Mouse (Mus musculus): ENCODE results near the gene Nrxn1. TPM values are rescaled to one million over a fixed set of nuclear protein-coding genes. Genes with fewer than 3 reads are reported as not detected.

The Nrxn1 gene
- polyA plus RNA-seq, 1 experiment from 2014 or later = 25.7 TPM

DNA sequence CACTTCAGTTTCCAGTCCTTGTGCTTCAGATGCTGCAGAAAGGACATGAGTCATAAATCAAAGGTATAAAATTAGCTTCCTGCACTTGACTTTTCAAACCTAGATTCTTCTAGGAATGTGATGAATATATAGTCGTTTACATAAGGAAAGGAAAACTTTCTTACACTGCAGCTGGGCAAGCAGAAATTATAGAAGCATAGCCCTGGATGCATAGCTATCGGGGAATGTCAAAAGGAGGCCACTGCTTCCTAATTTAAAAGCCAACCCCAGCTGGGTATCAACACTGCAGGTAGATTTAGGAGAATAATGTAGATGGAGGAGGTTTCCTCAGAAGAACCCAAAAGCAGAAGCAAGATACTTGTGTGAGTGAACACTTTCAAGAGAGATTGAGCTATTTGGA, 523.0 kb downstream of the Nrxn1 start:
- 81% methylated on average over 2 of the region's 2 CpGs for WGBS
- no peak for DNase-seq (ENCODE audit: low spot score)
- H3K4me2 ChIP-seq (ENCODE audit: low read depth) = no peak overlapping the region
- H3K27me3 ChIP-seq (ENCODE audit: control insufficient read depth, insufficient read depth, low read length) = no peaks in the 10 kb centered on the region
- H3K9ac ChIP-seq (ENCODE audit: low read length) = no peak overlapping the region
- no peaks in the 10 kb centered on the region for H3K9me3 ChIP-seq (ENCODE audit: control insufficient read depth, low read length)
- H3K27ac ChIP-seq (ENCODE audit: low read depth, low read length) = no peak overlapping the region
- ATAC-seq (ENCODE audit: insufficient read depth, low FRiP score, low TSS enrichment) = no peak
- H3K4me1 ChIP-seq (ENCODE audit: control insufficient read depth, insufficient read depth, low read length) = no peaks in the 10 kb centered on the region
- no peak overlapping the region for H3K4me3 ChIP-seq (ENCODE audit: low read depth, low read length)
- no peaks in the 10 kb centered on the region for H3K36me3 ChIP-seq (ENCODE audit: control insufficient read depth, insufficient read depth, low read length)

DNA sequence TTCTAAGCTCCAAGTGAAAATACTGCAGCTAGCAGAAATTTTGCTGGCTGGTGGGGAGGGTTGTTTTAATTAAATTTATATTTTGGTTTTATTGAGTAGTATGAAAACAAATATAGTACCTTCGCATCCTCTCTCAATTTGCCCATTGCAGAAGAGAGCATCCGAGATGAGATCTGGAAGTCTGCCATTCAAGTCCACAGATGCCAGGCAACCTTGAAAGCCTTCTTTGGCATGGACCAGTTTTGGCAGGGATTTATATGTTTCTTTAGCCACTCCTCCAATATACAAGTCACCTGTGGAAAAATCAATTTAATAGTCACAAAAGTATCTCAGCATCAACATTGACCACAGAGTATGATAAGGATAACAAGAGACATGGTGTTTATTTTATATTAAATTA, 527.7 kb downstream of the Nrxn1 start:
- H3K36me3 ChIP-seq (ENCODE audit: control insufficient read depth, insufficient read depth, low read length) = no peaks in the 10 kb centered on the region

DNA sequence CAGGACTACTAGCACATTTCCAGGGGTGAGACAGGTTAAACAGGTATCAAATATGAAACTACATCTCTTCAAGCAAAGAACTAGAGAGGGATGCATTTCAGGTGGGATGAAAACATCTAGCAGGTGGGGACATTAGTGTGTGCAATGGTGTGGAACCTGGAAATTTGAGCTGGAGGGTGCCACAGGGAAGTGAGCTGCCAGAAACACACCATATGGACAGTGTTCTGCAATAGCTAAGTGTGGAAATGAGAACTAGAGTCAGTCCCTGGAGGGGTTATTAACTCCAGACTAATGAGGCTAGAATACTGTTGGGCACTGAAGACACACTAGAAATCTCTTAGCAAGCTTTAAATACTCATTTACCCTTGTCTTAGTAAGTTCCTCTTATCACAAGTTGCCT, 536.5 kb downstream of the Nrxn1 start:
- no peak for ATAC-seq (ENCODE audit: insufficient read depth, low FRiP score, low TSS enrichment)

More for the DNA sequence above, 527.7 kb downstream of the Nrxn1 start:
- no peak for ATAC-seq (ENCODE audit: insufficient read depth, low FRiP score, low TSS enrichment)
- Histone ChIP-seq H3K4me3 (ENCODE audit: low read depth, low read length) (no peak overlapping the region), H3K9ac (ENCODE audit: low read length) (no peak overlapping the region), H3K4me2 (ENCODE audit: low read depth) (no peak overlapping the region), H3K9me3 (ENCODE audit: control insufficient read depth, low read length) (no peaks in the 10 kb centered on the region), H3K27me3 (ENCODE audit: control insufficient read depth, insufficient read depth, low read length) (no peaks in the 10 kb centered on the region), H3K27ac (ENCODE audit: low read depth, low read length) (no peak overlapping the region), H3K4me1 (ENCODE audit: control insufficient read depth, insufficient read depth, low read length) (no peaks in the 10 kb centered on the region)
- WGBS = 88% methylated on average over 2 of the region's 2 CpGs
- DNase-seq (ENCODE audit: low spot score) = no peak

DNA sequence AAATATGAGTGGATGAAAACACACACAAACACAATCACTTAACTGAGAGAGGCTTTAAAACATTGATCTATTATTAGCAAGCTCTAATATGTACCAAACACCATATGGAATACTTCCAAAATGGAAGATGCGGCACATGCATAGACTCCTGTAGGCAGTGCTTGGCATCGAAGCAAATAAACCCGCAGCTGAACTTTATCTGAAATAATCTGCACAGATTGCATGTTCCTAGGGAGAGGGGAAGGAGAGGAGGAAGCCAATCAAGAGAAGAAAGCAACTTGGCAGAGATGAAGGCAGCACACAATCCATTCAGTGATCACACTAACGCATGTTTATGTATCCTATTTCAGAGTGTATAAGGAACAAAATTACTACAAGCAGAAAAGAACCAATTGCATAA, 542.5 kb downstream of the Nrxn1 start:
- DNase-seq (ENCODE audit: low spot score) = no peak
- H3K36me3 ChIP-seq (ENCODE audit: control insufficient read depth, insufficient read depth, low read length) = no peaks in the 10 kb centered on the region
- H3K9ac ChIP-seq (ENCODE audit: low read length) = no peak overlapping the region
- H3K4me2 ChIP-seq (ENCODE audit: low read depth) = no peak overlapping the region
- no peaks in the 10 kb centered on the region for H3K9me3 ChIP-seq (ENCODE audit: control insufficient read depth, low read length)
- WGBS = 87% methylated on average over 4 of the region's 4 CpGs
- no peak overlapping the region for H3K4me3 ChIP-seq (ENCODE audit: low read depth, low read length)
- no peak overlapping the region for H3K27ac ChIP-seq (ENCODE audit: low read depth, low read length)
- H3K4me1 ChIP-seq (ENCODE audit: control insufficient read depth, insufficient read depth, low read length) = no peaks in the 10 kb centered on the region
- no peaks in the 10 kb centered on the region for H3K27me3 ChIP-seq (ENCODE audit: control insufficient read depth, insufficient read depth, low read length)
- ATAC-seq (ENCODE audit: insufficient read depth, low FRiP score, low TSS enrichment) = no peak

More for the DNA sequence above, 536.5 kb downstream of the Nrxn1 start:
- Histone ChIP-seq H3K4me2 (ENCODE audit: low read depth) (no peak overlapping the region), H3K27me3 (ENCODE audit: control insufficient read depth, insufficient read depth, low read length) (no peaks in the 10 kb centered on the region), H3K4me1 (ENCODE audit: control insufficient read depth, insufficient read depth, low read length) (no peaks in the 10 kb centered on the region), H3K9ac (ENCODE audit: low read length) (no peak overlapping the region), H3K36me3 (ENCODE audit: control insufficient read depth, insufficient read depth, low read length) (no peaks in the 10 kb centered on the region), H3K4me3 (ENCODE audit: low read depth, low read length) (no peak overlapping the region), H3K9me3 (ENCODE audit: control insufficient read depth, low read length) (no peaks in the 10 kb centered on the region), H3K27ac (ENCODE audit: low read depth, low read length) (no peak overlapping the region)
- DNase-seq (ENCODE audit: low spot score) = no peak

DNA sequence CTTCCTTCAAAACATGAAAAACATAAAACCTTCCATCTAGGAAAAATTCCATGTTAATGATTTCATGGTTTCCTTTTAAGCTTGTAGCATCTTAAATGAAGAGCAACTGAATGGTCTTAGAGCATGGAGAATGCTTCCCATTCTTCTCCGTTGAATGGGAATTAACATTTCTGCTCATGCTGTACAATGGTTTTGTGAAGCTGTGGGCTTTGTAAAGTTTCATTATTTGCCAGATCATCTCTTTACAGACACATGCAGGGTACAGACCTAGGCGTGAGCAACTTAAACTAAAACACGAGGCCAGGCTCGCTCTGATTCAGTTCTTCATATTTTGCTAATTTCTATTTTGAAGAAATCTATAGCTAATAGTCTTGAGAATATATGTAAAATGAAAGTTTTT, 546.1 kb downstream of the Nrxn1 start:
- H3K36me3 ChIP-seq (ENCODE audit: control insufficient read depth, insufficient read depth, low read length) = no peaks in the 10 kb centered on the region
- 59% methylated on average over 4 of the region's 4 CpGs for WGBS
- no peak overlapping the region for H3K4me2 ChIP-seq (ENCODE audit: low read depth)
- no peaks in the 10 kb centered on the region for H3K27me3 ChIP-seq (ENCODE audit: control insufficient read depth, insufficient read depth, low read length)
- no peaks in the 10 kb centered on the region for H3K9me3 ChIP-seq (ENCODE audit: control insufficient read depth, low read length)
- no peak overlapping the region for H3K4me3 ChIP-seq (ENCODE audit: low read depth, low read length)
- H3K27ac ChIP-seq (ENCODE audit: low read depth, low read length) = no peak overlapping the region
- H3K9ac ChIP-seq (ENCODE audit: low read length) = no peak overlapping the region
- DNase-seq (ENCODE audit: low spot score) = no peak
- no peak for ATAC-seq (ENCODE audit: insufficient read depth, low FRiP score, low TSS enrichment)
- H3K4me1 ChIP-seq (ENCODE audit: control insufficient read depth, insufficient read depth, low read length) = 0 out of 2 replicates have a peak, but pooled peaks cover 3% of the 10 kb centered on the region

DNA sequence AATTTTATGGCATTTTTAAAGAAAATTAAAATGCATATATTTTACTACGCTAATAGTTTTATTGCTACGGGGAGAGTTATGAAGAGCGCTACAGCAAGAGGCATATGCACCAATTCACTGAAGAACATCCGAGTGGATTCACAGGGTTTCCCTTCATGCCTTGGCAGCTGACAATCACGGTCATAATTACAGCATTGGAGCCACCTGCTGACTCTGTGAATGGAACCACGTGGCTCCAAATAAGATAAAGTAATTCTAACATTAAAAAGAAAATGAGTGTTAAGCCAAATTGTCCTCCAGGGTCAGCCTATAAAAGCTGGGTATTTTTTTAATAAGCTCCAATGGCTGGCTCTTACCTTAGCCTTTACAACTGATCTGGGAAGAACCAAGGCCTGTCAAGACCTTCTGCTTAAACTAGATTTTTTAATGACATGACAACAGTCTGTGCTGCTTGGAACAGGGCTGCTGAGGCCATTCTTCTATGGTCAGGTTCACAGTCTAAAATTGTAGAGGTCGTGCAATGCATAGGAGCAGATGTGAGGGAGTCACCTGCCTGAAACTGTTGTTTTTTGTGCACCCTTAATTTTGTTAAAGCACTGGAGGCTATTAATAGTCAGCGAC, 548.1 kb downstream of the Nrxn1 start:
- no peak overlapping the region for H3K4me2 ChIP-seq (ENCODE audit: low read depth)
- H3K27ac ChIP-seq (ENCODE audit: low read depth, low read length) = no peak overlapping the region
- 71% methylated on average over 8 of the region's 8 CpGs for WGBS
- H3K36me3 ChIP-seq (ENCODE audit: control insufficient read depth, insufficient read depth, low read length) = no peaks in the 10 kb centered on the region
- H3K4me3 ChIP-seq (ENCODE audit: low read depth, low read length) = no peak overlapping the region
- ATAC-seq (ENCODE audit: insufficient read depth, low FRiP score, low TSS enrichment) (no peak), DNase-seq (ENCODE audit: low spot score) (no peak)
- no peaks in the 10 kb centered on the region for H3K27me3 ChIP-seq (ENCODE audit: control insufficient read depth, insufficient read depth, low read length)
- no peak overlapping the region for H3K9ac ChIP-seq (ENCODE audit: low read length)
- 0 out of 2 replicates have a peak, but pooled peaks cover 3% of the 10 kb centered on the region for H3K4me1 ChIP-seq (ENCODE audit: control insufficient read depth, insufficient read depth, low read length)
- H3K9me3 ChIP-seq (ENCODE audit: control insufficient read depth, low read length) = no peaks in the 10 kb centered on the region

DNA sequence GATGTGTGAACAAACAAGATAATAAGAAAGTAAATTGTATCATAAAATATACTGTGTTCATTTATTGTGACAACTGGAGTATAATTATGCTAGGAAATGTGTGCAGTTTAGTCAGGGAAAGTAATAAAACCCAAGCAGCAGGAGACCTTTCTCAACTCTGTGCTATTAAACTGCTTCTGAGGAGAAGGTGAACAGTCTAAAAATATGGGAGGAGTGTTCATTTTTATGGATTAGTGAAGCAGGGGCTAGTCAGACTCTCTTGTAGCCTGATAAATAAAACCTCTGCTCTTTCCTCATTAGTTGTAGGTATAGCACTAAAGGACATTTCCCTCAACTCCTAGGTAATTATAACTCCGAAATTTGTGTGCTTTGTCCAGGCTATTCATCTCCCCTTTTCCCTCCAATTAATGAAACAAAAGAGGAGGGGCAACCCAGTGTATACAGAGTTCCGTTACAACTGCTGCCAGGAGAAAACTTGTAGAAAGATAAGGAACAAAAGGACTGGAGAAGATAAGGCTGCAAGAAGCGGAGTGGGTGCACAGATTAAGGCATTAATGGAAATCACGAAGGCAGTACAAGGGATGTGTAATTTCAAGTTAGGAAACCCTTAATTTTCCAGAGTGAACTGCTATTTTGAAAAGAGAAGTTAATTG, 548.8 kb downstream of the Nrxn1 start:
- no peak for ATAC-seq (ENCODE audit: insufficient read depth, low FRiP score, low TSS enrichment)
- H3K27ac ChIP-seq (ENCODE audit: low read depth, low read length) = no peak overlapping the region
- 70% methylated on average over 4 of the region's 4 CpGs for WGBS
- H3K4me2 ChIP-seq (ENCODE audit: low read depth) = no peak overlapping the region
- no peaks in the 10 kb centered on the region for H3K9me3 ChIP-seq (ENCODE audit: control insufficient read depth, low read length)
- H3K4me1 ChIP-seq (ENCODE audit: control insufficient read depth, insufficient read depth, low read length) = 0 out of 2 replicates have a peak, but pooled peaks cover 3% of the 10 kb centered on the region
- no peak overlapping the region for H3K9ac ChIP-seq (ENCODE audit: low read length)
- no peak overlapping the region for H3K4me3 ChIP-seq (ENCODE audit: low read depth, low read length)
- H3K36me3 ChIP-seq (ENCODE audit: control insufficient read depth, insufficient read depth, low read length) = no peaks in the 10 kb centered on the region
- DNase-seq (ENCODE audit: low spot score) = no peak
- H3K27me3 ChIP-seq (ENCODE audit: control insufficient read depth, insufficient read depth, low read length) = no peaks in the 10 kb centered on the region

DNA sequence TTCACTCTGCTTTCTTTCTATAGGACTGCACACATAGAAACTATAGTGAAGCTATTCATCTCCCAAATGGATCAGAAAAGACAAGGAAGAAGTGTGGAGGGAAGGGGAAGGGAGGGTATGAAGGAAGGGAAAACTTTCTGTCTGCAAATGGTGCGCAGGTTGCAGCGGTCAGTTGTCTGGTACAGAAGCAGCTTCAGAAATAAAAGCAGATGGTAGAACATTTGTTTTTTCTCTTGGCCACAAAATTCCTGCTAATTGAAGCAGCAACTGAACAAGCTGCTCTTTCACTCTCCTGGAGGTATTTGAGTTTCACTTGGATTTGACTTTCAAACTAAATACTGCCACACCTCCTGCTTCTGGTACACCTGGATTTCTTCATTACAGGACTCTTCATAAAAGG, 561.4 kb downstream of the Nrxn1 start:
- Histone ChIP-seq H3K27me3 (ENCODE audit: control insufficient read depth, insufficient read depth, low read length) (no peaks in the 10 kb centered on the region), H3K4me3 (ENCODE audit: low read depth, low read length) (no peak overlapping the region), H3K9me3 (ENCODE audit: control insufficient read depth, low read length) (no peaks in the 10 kb centered on the region), H3K4me2 (ENCODE audit: low read depth) (no peak overlapping the region), H3K9ac (ENCODE audit: low read length) (no peak overlapping the region), H3K27ac (ENCODE audit: low read depth, low read length) (no peak overlapping the region), H3K36me3 (ENCODE audit: control insufficient read depth, insufficient read depth, low read length) (no peaks in the 10 kb centered on the region), H3K4me1 (ENCODE audit: control insufficient read depth, insufficient read depth, low read length) (no peaks in the 10 kb centered on the region)
- no peak for ATAC-seq (ENCODE audit: insufficient read depth, low FRiP score, low TSS enrichment)
- WGBS = 93% methylated on average over 2 of the region's 2 CpGs
- no peak for DNase-seq (ENCODE audit: low spot score)

DNA sequence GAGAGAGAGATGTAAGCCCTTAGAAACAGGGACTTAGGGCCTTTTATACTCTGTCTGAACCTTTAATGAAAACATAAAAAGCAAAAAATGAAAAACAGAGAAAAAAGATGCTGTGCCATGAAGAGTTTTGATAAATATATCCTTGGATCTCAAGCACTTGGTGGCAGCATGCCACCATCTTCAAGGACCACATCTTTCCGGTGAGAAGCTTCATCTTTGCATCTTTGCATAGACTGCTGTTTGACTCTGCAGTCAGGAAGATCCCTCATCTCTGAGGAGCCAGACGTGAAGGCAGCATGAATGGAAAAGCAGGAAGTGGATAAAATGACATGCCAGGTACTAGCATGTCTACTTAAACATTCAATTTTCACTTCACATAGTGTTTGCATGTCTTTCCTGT, 586.8 kb downstream of the Nrxn1 start:
- H3K9me3 ChIP-seq (ENCODE audit: control insufficient read depth, low read length) = no peaks in the 10 kb centered on the region
- WGBS = 80% methylated on average over 2 of the region's 2 CpGs
- no peak overlapping the region for H3K27ac ChIP-seq (ENCODE audit: low read depth, low read length)
- H3K4me1 ChIP-seq (ENCODE audit: control insufficient read depth, insufficient read depth, low read length) = no peaks in the 10 kb centered on the region
- H3K36me3 ChIP-seq (ENCODE audit: control insufficient read depth, insufficient read depth, low read length) = no peaks in the 10 kb centered on the region
- H3K27me3 ChIP-seq (ENCODE audit: control insufficient read depth, insufficient read depth, low read length) = no peaks in the 10 kb centered on the region
- no peak overlapping the region for H3K4me2 ChIP-seq (ENCODE audit: low read depth)
- no peak for ATAC-seq (ENCODE audit: insufficient read depth, low FRiP score, low TSS enrichment)
- no peak for DNase-seq (ENCODE audit: low spot score)
- H3K9ac ChIP-seq (ENCODE audit: low read length) = no peak overlapping the region
- no peak overlapping the region for H3K4me3 ChIP-seq (ENCODE audit: low read depth, low read length)

Measured in neural tube, embryonic 11.5 days (tissue).